Mouse (Mus musculus) lung, postnatal 4 days (tissue): ENCODE measurements around the gene Ubash3b.

ENCODE experiments used
- DNase-seq, 2 experiments: peaks; one replicate each; pipeline ENCODE4 v3.0.0; 2021

Ubash3b gene

DNA sequence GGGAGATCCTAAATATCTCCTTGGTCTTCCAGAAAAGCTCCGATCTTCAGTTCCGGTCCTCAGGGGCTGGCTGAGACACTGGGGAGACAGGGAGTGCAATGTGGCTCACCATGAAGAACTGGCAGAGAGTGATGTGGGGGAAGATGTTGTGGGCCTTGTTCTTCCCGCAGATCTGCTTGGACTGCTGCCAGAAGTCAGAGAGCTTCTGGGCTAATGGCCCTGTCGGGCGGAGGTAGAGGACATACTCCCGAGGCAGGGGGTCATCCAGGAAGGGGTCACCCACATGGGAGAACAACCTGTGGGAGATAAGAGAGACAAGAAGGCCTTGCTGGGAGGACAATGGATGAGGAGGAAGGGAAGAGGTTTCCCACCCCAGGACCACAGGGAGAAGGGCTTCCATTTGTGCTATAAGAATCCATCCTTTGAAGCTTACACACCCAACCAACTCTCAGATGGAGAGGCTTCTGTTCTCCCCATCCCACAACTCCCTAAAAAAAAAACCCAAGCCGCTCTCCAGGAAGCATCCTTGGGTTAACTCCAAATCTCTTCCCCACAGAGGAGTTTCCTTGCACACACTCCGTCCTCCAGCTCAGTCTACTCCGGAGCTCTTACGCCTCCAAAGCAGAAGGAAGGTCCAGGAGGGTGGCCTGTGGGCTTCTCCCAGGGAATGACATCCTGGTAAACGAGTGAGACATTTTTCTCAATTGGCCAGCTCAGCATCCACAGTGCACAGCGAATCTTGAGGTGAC is 111.0 kb downstream of the Ubash3b start:
- no peak for DNase-seq

GRCm38 (mm10) chr9:41049282-41049681 is 112.2 kb downstream of the Ubash3b start:
- DNase-seq = no peak

GRCm38 (mm10) chr9:41048820-41049219 is 112.7 kb downstream of the Ubash3b start:
- no peak for DNase-seq

DNA sequence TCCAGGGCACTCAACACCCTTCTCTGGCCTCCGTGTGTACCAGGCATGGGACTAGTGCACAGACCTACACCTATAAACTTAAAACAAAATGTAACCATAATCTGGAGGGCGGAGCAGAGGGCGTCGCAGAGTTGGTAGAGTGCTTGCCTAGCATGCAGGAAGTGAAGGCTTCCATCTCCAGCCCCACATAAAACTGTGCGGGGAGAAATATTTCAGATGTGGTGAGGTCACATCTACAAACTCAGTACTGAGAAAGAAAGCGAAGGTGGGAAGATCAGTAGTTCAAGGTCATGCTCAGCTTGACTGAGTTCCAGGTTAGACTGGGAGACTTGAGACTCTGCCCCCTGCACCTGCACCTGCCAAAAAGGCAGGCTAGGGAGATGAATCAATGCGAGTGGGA is 113.3 kb downstream of the Ubash3b start:
- no peak for DNase-seq

- DNase-seq = no peak
Measured at GRCm38 (mm10) chr9:41047654-41048053, 113.8 kb downstream of the Ubash3b start.

DNA sequence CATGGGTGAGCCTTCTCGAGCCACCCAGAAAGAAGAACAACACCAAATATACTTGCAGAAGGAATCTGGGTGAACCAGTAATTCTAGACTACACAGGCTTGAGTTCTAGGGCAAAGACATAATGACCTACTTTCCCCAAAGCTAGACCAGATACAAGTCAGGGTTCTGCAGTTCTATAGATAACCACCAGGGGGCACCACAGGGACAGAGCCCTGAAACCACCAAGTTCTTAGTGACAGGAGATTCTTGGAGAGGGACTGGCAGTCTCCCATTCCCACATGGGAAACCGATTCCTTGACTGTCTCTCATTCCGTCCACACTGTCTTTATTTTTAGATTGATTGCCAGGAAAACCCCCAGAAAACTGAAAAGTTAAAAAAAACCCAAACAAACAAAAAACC is 116.9 kb downstream of the Ubash3b start:
- peak; percentile 53 to 85 for DNase-seq

- no peak for DNase-seq
Measured at GRCm38 (mm10) chr9:41043641-41044040, 117.9 kb downstream of the Ubash3b start.

DNA sequence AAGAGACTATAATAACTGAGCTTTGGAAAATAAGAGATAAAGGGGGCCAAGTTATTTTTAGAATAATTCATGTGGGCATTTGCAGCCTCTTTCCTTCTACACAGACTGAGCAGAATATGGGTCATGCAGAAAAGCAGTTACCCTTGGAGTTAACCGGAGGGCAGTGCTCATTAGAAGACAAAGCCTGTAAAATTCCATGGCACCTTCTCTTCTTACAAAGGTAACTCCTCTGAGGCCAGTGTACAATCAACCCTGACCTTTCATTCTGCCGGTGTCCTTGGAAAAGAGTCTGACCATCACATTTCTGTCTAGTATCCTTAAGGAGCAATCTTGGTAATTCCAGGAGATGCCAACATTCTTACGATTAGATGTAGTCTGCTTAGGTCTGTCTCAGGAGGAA is 120.1 kb downstream of the Ubash3b start:
- no peak for DNase-seq

DNA sequence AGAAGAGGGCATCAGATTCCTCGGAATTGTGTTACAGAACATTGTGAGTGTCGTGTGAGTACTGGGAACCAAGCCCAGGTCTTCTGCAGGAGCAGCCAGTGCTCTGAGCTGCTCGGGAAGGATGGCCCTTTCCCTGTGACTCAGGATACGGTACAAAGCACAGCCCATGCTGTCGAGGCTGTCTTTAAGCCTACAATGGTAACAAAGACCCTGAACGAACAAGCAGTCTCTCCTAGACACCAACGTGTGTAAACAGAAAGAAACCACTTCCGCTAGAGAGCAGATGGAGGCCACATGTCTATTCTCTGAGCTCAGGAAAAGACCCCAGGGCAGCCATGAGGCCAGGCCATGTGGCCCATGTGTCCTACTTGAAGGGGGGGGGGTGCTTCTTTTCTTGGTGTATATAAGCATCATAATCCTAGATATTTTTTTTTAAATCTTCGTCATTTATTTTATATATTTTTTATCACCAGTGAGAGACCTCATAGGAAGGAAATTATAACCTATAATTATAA is 123.3 kb downstream of the Ubash3b start:
- DNase-seq = no peak

- peak; percentile 17 to 49 for DNase-seq
Measured at GRCm38 (mm10) chr9:41031590-41032489, 129.7 kb downstream of the Ubash3b start.

GRCm38 (mm10) chr9:41029827-41030226 is 131.7 kb downstream of the Ubash3b start:
- no peak for DNase-seq

DNA sequence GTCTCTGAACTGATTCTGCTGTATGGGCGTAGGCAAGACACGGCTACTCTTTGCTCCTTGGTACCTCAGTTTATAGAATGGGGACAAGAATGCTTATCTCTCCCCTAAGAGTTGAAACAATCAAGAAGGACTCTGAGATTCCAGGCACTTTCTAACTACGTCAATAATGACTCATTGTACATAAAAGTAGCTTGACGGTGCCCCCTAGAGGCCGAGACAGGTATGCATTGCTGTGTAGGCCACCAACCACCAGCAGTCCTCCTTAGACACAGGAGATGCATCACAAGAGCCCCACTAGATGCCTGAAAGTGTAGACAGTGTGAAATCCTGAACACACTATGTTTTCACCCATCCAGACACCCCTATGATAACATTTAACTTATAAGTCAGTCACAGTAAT is 133.0 kb downstream of the Ubash3b start:
- peak in 1 of 2 experiments; percentile 56 for DNase-seq

GRCm38 (mm10) chr9:41021690-41022089 is 139.8 kb downstream of the Ubash3b start:
- no peak for DNase-seq

GRCm38 (mm10) chr9:41020486-41020885 is 141.0 kb downstream of the Ubash3b start:
- no peak for DNase-seq

DNA sequence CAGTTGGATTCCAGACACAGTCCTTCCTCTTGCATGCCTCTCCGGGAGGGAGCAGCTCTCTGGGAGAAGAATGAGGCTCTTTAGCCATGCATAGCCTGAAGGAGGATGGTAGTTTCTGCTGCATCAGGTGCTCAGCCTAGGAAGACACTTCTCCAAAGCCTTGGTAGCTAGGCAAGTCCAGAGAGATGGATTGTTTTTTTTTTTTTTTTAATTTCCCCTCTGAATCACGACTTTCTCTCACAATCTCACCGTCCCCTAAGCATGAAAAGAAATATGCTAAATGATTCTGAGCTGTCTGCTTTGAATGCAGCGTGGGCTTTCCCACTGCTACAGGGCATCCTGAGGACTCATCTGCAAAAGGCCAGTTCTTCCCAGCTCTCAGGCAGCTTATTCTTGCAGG is 147.0 kb downstream of the Ubash3b start:
- no peak for DNase-seq

GRCm38 (mm10) chr9:41012456-41012855 is 149.0 kb downstream of the Ubash3b start:
- no peak for DNase-seq

- DNase-seq = no peak
Measured at GRCm38 (mm10) chr9:41011512-41012436, 149.7 kb downstream of the Ubash3b start.

- DNase-seq = no peak
Measured at GRCm38 (mm10) chr9:41007785-41008184, 153.7 kb downstream of the Ubash3b start.

- DNase-seq = no peak
Measured at GRCm38 (mm10) chr9:41004415-41004814, 157.1 kb downstream of the Ubash3b start, which contains the start of gene Crtam. Crtam (minus strand) TSS chr9:41004628.

DNA sequence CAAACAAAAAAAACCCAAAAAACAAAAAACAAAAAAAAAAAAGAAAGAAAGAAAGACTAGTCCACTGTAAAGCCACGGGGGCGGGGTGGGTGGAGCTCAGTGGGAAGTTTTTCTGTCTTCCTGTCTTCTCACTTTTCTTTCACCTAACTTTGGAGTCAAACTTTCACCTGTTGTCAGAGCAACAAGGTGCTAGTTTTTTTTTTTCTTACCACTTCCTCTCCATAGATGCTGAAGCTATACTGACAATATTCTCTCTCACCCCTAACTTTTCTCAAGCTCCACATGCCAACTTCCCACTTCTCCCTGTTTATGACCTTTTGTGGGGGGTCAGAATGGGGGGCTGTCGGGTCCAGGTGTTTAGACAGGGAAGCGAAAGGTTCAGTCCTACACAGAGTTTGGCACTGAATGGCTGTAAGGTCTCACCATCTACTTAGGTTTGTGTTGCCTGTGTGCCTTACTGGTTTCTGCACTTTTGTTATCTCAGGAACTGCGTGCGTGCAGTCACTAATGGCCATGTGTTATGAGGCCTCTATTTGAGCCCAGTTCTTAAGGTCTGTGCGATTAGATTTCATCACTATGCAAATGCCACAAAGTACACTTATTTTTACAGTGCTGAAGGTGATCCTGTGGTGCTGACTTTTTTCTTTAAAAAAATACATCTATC is 164.2 kb downstream of the Ubash3b start:
- no peak for DNase-seq

DNA sequence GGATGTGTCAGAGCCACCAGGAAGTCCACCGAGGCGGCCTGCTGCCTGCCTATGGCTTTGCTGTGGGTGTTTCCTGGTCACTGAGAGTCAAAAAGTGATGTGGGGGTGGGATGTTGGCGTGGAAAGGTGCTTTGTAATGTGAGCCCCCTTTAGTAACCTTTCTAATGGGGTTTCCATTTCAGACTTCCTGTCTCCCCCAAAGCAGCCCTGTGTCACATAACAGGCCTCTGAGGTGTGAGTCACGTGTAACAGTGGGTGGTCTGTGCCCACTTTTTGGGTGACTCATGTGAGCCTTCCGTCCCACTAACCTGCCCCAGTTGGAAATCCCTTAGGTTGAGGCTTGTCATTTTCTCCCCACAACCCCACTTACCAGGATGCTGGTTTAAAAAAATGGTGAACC is 167.4 kb downstream of the Ubash3b start:
- DNase-seq = no peak

GRCm38 (mm10) chr9:40991511-40991910 is 170.0 kb downstream of the Ubash3b start:
- DNase-seq = no peak
